Mouse (Mus musculus): Measurements from ENCODE around the gene Spen.

GRCm38 (mm10) chr4:141460481-141460880, 77.9 kb downstream of the Spen start:
- no peak for TF ChIP-seq POLR2A (IDR thresholded peaks at IDR 0.05; ENCODE audit: insufficient read depth, low read length)
- no peak for TF ChIP-seq EP300 (IDR thresholded peaks at IDR 0.05; ENCODE audit: insufficient read depth, low read depth, low read length)
